Mouse (Mus musculus): Measurements from ENCODE around the gene Hist1h2bb. TPM values are rescaled to one million over a fixed set of nuclear protein-coding genes. Genes with fewer than 3 reads are reported as not detected.
"Not testable (repeated sequence)": the region's sequence is repeated elsewhere in the genome, so short reads cannot be mapped to it uniquely, and the experiment has no call there.

Hist1h2bb gene
- polyA plus RNA-seq (2012; ENCODE audit: insufficient read depth, insufficient read length, low replicate concordance, missing spikeins), result not detected in 2 replicates

- H3K4me1 ChIP-seq (ENCODE audit: control insufficient read depth, insufficient read depth, low read length), result not testable (repeated sequence)
- Histone ChIP-seq H3K4me3 (ENCODE audit: insufficient read depth, low read depth, low read length) (peak within 1 kb of the TSS; percentile 73), H3K27ac (ENCODE audit: insufficient read depth, low read depth, low read length) (peak within 1 kb of the TSS; percentile 99)
- under 1% methylated on average over 42 of the region's 58 CpGs for WGBS
These were observed at the start of gene Hist1h2bb for GRCm38 (mm10) chr13:23746201-23747080. Hist1h2bb (plus strand) TSS chr13:23746734.

- WGBS, result under 1% methylated on average over 30 of the region's 32 CpGs
- peak overlapping the region; percentile 73 for H3K4me3 ChIP-seq (ENCODE audit: insufficient read depth, low read depth, low read length)
- peaks cover 5% of the 10 kb centered on the region; the same call in 1 of the 2 replicates for H3K4me1 ChIP-seq (ENCODE audit: control insufficient read depth, insufficient read depth, low read length)
- TF ChIP-seq POLR2A (IDR thresholded peaks at IDR 0.05; ENCODE audit: insufficient read depth, low read depth, low read length), result no peak
- peak overlapping the region; percentile 47 for H3K27ac ChIP-seq (ENCODE audit: insufficient read depth, low read depth, low read length)
These were observed 48.8 kb upstream of the Hist1h2bb start for GRCm38 (mm10) chr13:23697491-23698299.

GRCm38 (mm10) chr13:23698300-23698693 lies 48.2 kb upstream of the Hist1h2bb start, which contains the start of gene Hist1h4c:
Hist1h4c (minus strand) TSS chr13:23698454.
- Histone ChIP-seq H3K4me3 (ENCODE audit: insufficient read depth, low read depth, low read length) (peak within 1 kb of the TSS; percentile 73), H3K4me1 (ENCODE audit: control insufficient read depth, insufficient read depth, low read length) (peaks cover 5% of the 10 kb centered on the region; the same call in 1 of the 2 replicates), H3K27ac (ENCODE audit: insufficient read depth, low read depth, low read length) (peak within 1 kb of the TSS; percentile 47)
- TF ChIP-seq CTCF (IDR thresholded peaks at IDR 0.05; ENCODE audit: insufficient read depth, low read depth, low read length) (no peak), POLR2A (IDR thresholded peaks at IDR 0.05; ENCODE audit: insufficient read depth, low read depth, low read length) (peak; percentile 99)
- WGBS, result under 1% methylated on average over 22 of the region's 22 CpGs

- no peak overlapping the region for H3K27ac ChIP-seq (ENCODE audit: insufficient read depth, low read depth, low read length)
- peaks cover 5% of the 10 kb centered on the region; the same call in 1 of the 2 replicates for H3K4me1 ChIP-seq (ENCODE audit: control insufficient read depth, insufficient read depth, low read length)
- H3K4me3 ChIP-seq (ENCODE audit: insufficient read depth, low read depth, low read length), result no peak overlapping the region
- WGBS, result 52% methylated on average over 6 of the region's 6 CpGs
- no peak for TF ChIP-seq CTCF (IDR thresholded peaks at IDR 0.05; ENCODE audit: insufficient read depth, low read depth, low read length)
- no peak for TF ChIP-seq POLR2A (IDR thresholded peaks at IDR 0.05; ENCODE audit: insufficient read depth, low read depth, low read length)
These were observed 47.5 kb upstream of the Hist1h2bb start for GRCm38 (mm10) chr13:23698996-23699395.

- WGBS, result 59% methylated on average over 3 of the region's 3 CpGs
- TF ChIP-seq POLR2A (IDR thresholded peaks at IDR 0.05; ENCODE audit: insufficient read depth, low read depth, low read length) (no peak), CTCF (IDR thresholded peaks at IDR 0.05; ENCODE audit: insufficient read depth, low read depth, low read length) (no peak)
- Histone ChIP-seq H3K4me1 (ENCODE audit: control insufficient read depth, insufficient read depth, low read length) (peaks cover 5% of the 10 kb centered on the region; the same call in 1 of the 2 replicates), H3K27ac (ENCODE audit: insufficient read depth, low read depth, low read length) (no peak overlapping the region), H3K4me3 (ENCODE audit: insufficient read depth, low read depth, low read length) (no peak overlapping the region)
These were observed 46.8 kb upstream of the Hist1h2bb start for GRCm38 (mm10) chr13:23699767-23700166.

- Histone ChIP-seq H3K4me1 (ENCODE audit: control insufficient read depth, insufficient read depth, low read length) (peaks cover 3% of the 10 kb centered on the region; the same call in 1 of the 2 replicates), H3K4me3 (ENCODE audit: insufficient read depth, low read depth, low read length) (no peak overlapping the region), H3K27ac (ENCODE audit: insufficient read depth, low read depth, low read length) (no peak overlapping the region)
- TF ChIP-seq CTCF (IDR thresholded peaks at IDR 0.05; ENCODE audit: insufficient read depth, low read depth, low read length) (no peak), POLR2A (IDR thresholded peaks at IDR 0.05; ENCODE audit: insufficient read depth, low read depth, low read length) (no peak)
- 21% methylated on average over 8 of the region's 8 CpGs for WGBS
These were observed 45.6 kb upstream of the Hist1h2bb start for GRCm38 (mm10) chr13:23700786-23701520.

- H3K27ac ChIP-seq (ENCODE audit: insufficient read depth, low read depth, low read length), result no peak overlapping the region
- no peak overlapping the region for H3K4me3 ChIP-seq (ENCODE audit: insufficient read depth, low read depth, low read length)
- TF ChIP-seq CTCF (IDR thresholded peaks at IDR 0.05; ENCODE audit: insufficient read depth, low read depth, low read length) (no peak), POLR2A (IDR thresholded peaks at IDR 0.05; ENCODE audit: insufficient read depth, low read depth, low read length) (no peak)
- H3K4me1 ChIP-seq (ENCODE audit: control insufficient read depth, insufficient read depth, low read length), result no peaks in the 10 kb centered on the region
- WGBS, result 83% methylated on average over 4 of the region's 4 CpGs
These were observed 44.3 kb upstream of the Hist1h2bb start for GRCm38 (mm10) chr13:23702220-23702619.

- H3K4me1 ChIP-seq (ENCODE audit: control insufficient read depth, insufficient read depth, low read length); H3K27ac ChIP-seq (ENCODE audit: insufficient read depth, low read depth, low read length); H3K4me3 ChIP-seq (ENCODE audit: insufficient read depth, low read depth, low read length): not testable (repeated sequence)
- 85% methylated on average over 2 of the region's 2 CpGs for WGBS
These were observed 43.7 kb upstream of the Hist1h2bb start for GRCm38 (mm10) chr13:23702801-23703200.

Data from olfactory bulb, adult 2 months (tissue).